Mouse (Mus musculus): ENCODE data around the gene Galnt10. TPM values are rescaled to one million over a fixed set of nuclear protein-coding genes. Genes with fewer than 3 reads are reported as not detected.

Galnt10 gene
- polyA plus RNA-seq, 1 experiment from 2014 or later, result 18.4 TPM

DNA sequence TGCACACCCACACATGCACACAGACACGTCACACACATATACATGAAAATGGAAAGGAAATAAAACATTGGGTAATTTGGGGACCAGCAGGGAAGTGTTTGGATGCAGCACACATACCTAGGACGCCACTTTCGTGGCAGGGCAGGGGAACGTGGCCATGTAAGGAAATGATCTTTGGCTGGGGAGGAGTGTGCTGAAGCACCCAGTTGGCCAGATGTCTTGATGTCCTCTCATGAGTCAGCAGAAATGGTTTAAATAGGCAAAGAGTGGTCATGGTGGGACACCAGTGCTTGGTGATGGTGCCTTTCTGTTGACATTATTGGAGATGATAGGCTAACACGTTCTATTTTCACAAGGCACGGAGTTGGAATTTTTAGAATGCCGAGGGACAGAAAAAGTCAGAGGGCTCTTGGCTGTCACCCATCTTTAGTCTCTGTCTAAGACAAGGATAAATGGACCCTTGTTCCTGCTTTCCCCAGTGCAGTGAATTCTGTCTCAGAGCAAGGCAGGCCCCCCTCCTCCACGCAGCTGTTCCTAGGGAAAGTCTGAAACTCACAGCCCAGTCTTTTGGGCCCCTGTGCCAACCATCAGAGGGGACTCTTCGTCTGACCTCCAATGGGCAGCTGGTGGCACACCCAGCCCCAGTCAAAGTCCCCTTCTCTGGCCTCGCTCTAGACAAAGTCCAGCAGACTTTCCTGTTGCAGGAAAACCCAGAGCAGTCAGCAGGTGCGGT, 56.1 kb downstream of the Galnt10 start:
- no peak for TF ChIP-seq CTCF (IDR thresholded peaks at IDR 0.05; ENCODE audit: low read depth)
- Histone ChIP-seq H3K4me1 (replicated peaks; ENCODE audit: insufficient read depth, low read length) (0 out of 2 replicates have a peak, but pooled peaks cover 9% of the 10 kb centered on the region), H3K27me3 (ENCODE audit: insufficient read depth, low read length) (no peaks in the 10 kb centered on the region), H3K36me3 (ENCODE audit: insufficient read depth, low read length) (no peaks in the 10 kb centered on the region; the same call in 1 of the 2 replicates), H3K9me3 (replicated peaks; ENCODE audit: low read length) (no peaks in the 10 kb centered on the region), H3K4me3 (replicated peaks; ENCODE audit: low read depth, low read length) (no peak overlapping the region), H3K9ac (ENCODE audit: low read depth, low read length) (no peak overlapping the region), H3K4me2 (ENCODE audit: low read length) (no peak overlapping the region), H3K27ac (no peak overlapping the region)
- ATAC-seq (replicated peaks; ENCODE audit: low FRiP score, low read depth) (no peak), DNase-seq (ENCODE audit: low spot score) (peak; percentile 44)
- WGBS, result 64% methylated on average over 11 of the region's 11 CpGs

DNA sequence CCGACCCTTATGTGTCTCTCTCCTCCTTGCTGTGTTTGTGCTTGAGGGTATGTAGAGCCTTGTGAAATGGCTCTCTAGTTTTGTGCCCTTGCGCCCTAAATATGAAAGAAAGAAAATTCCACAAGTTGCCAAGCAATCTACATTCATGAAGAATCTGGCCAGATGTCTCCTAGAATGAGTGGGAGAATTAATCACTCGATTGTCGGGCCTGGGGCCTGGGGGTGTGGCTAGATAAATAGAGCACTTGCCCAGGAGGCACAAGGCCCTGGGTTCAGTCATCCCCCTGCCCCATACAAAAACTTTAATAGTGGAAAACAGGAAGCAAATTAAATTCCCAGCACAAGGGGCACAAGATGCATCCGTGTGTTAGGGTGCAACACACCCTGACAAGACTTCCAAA, 56.7 kb downstream of the Galnt10 start:
- Histone ChIP-seq H3K4me2 (ENCODE audit: low read length) (no peak overlapping the region), H3K9ac (ENCODE audit: low read depth, low read length) (no peak overlapping the region), H3K9me3 (replicated peaks; ENCODE audit: low read length) (no peaks in the 10 kb centered on the region), H3K36me3 (ENCODE audit: insufficient read depth, low read length) (no peaks in the 10 kb centered on the region; the same call in 1 of the 2 replicates), H3K4me1 (replicated peaks; ENCODE audit: insufficient read depth, low read length) (0 out of 2 replicates have a peak, but pooled peaks cover 9% of the 10 kb centered on the region), H3K27me3 (ENCODE audit: insufficient read depth, low read length) (no peaks in the 10 kb centered on the region), H3K27ac (no peak overlapping the region), H3K4me3 (replicated peaks; ENCODE audit: low read depth, low read length) (no peak overlapping the region)
- WGBS, result 54% methylated on average over 5 of the region's 5 CpGs
- no peak for TF ChIP-seq CTCF (IDR thresholded peaks at IDR 0.05; ENCODE audit: low read depth)
- no peak for ATAC-seq (replicated peaks; ENCODE audit: low FRiP score, low read depth)
- DNase-seq (ENCODE audit: low spot score), result no peak

DNA sequence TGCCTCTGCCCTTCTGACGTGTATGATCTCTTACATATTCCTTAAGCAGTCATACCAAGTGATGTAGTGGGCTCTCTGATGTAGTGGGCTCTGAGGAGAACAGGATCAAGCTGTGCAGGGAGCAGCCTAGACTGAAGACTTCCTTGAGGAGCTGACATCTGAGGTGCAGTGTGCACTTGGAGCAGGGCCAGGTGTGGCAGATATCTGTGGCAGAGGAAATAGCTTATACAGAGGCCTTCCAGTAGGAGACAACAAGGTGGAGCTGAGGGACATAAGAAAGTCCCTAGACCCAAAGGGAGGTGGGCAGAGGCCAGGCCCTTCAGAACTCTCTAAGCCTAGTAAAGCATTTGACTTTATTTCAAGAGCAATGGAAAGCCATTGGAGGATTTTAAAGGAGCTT, 61.4 kb downstream of the Galnt10 start:
- no peak for TF ChIP-seq CTCF (IDR thresholded peaks at IDR 0.05; ENCODE audit: low read depth)
- 94% methylated on average over 1 of the region's 1 CpGs for WGBS
- H3K36me3 ChIP-seq (ENCODE audit: insufficient read depth, low read length), result no peaks in the 10 kb centered on the region; the same call in 1 of the 2 replicates
- no peak overlapping the region for H3K4me2 ChIP-seq (ENCODE audit: low read length)
- H3K9me3 ChIP-seq (replicated peaks; ENCODE audit: low read length), result no peaks in the 10 kb centered on the region
- H3K27me3 ChIP-seq (ENCODE audit: insufficient read depth, low read length), result no peaks in the 10 kb centered on the region
- H3K4me3 ChIP-seq (replicated peaks; ENCODE audit: low read depth, low read length), result no peak overlapping the region
- H3K4me1 ChIP-seq (replicated peaks; ENCODE audit: insufficient read depth, low read length), result 0 out of 2 replicates have a peak, but pooled peaks cover 2% of the 10 kb centered on the region
- ATAC-seq (replicated peaks; ENCODE audit: low FRiP score, low read depth) (no peak), DNase-seq (ENCODE audit: low spot score) (no peak)
- H3K9ac ChIP-seq (ENCODE audit: low read depth, low read length), result no peak overlapping the region
- no peak overlapping the region for H3K27ac ChIP-seq

DNA sequence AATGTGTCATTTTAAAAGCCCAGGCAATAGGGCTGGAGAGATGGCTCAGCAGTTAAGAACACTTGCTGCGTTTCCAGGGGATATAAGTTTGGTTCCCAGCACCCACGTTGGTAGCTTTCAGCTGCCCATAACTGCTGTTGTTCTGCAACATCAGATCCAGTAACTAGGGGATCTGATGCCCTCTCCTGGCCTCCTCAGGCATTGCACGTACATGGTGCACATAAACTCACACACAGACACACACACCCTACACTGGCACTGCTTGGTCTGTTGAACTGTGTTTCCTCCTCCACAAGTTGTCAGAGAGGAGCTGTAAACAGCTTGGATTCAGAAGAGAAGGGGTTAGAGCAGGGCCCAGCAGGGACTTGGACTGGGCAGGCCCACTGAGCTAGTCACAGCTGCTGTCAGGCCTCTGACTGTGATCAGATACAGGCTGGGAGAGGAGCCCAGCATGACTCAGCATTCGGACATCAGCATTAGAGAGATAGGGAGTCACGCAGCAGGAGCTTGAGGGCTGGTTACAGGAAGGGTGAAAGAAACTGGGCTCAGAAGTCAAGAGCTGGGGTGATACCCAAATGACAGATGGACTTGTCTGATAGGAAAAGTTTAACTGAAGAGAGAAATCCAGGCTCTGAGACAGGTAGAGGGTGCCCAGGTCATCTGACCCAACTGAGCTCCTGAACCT, 62.0 kb downstream of the Galnt10 start:
- no peak for ATAC-seq (replicated peaks; ENCODE audit: low FRiP score, low read depth)
- H3K27me3 ChIP-seq (ENCODE audit: insufficient read depth, low read length), result no peaks in the 10 kb centered on the region
- H3K4me3 ChIP-seq (replicated peaks; ENCODE audit: low read depth, low read length), result no peak overlapping the region
- H3K9me3 ChIP-seq (replicated peaks; ENCODE audit: low read length), result no peaks in the 10 kb centered on the region
- peak; percentile 38; the same call in 1 of the 2 replicates for TF ChIP-seq CTCF (IDR thresholded peaks at IDR 0.05; ENCODE audit: low read depth)
- WGBS, result 87% methylated on average over 5 of the region's 5 CpGs
- no peak for DNase-seq (ENCODE audit: low spot score)
- no peak overlapping the region for H3K27ac ChIP-seq
- no peaks in the 10 kb centered on the region; the same call in 1 of the 2 replicates for H3K36me3 ChIP-seq (ENCODE audit: insufficient read depth, low read length)
- no peaks in the 10 kb centered on the region for H3K4me1 ChIP-seq (replicated peaks; ENCODE audit: insufficient read depth, low read length)
- H3K4me2 ChIP-seq (ENCODE audit: low read length), result no peak overlapping the region
- H3K9ac ChIP-seq (ENCODE audit: low read depth, low read length), result no peak overlapping the region

DNA sequence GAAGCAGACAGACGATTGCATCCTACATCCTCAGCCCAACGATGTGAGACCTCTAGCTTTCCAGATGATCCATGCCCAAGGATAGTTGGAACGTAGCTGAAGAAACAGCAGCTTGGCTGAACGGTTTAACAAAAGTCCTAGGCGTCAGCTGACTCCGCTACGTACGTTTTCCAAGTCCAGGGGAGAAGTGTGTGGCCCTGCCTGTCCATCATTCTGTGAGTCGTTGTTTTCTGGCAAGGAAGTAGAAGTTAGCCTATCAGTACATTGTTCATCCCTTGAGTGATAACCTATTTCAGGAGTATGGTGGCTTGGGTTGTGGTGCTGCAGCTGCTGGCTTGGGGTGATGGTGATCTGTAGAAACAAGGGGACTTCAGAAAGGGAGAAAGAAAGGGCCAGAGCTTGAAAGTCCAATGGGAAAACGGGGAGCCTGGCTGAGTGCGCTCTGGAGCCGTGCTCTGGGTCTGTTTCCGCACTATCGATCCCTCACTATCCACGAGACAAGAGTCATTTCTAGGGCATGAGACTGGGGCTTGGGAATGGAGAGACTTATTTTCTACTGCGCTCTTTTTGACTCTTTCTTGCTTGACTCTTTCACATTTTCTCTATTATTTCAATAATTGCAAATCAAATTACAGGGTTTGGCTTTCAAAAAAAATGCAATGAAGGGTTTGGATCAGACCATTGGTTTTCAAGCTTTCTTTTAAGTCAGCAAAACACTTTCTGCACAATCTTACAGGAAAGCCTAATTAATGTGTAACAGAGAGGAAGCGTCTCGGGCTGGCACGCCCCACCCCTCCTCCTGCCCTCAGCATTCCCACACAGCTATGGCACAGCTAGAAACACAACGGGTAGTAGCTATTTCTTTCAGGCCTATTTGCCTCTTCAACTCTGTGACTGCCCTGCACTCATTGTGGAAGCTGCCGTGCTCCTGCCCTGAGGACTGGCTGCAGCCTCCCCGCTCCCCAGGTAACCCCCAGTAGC, 63.2 kb downstream of the Galnt10 start:
- ATAC-seq (replicated peaks; ENCODE audit: low FRiP score, low read depth), result 0 out of 2 replicates have a peak, but pooled peaks have one; percentile 43
- H3K4me1 ChIP-seq (replicated peaks; ENCODE audit: insufficient read depth, low read length), result no peaks in the 10 kb centered on the region
- H3K36me3 ChIP-seq (ENCODE audit: insufficient read depth, low read length), result no peaks in the 10 kb centered on the region; the same call in 1 of the 2 replicates
- H3K9me3 ChIP-seq (replicated peaks; ENCODE audit: low read length), result no peaks in the 10 kb centered on the region
- peak; percentile 38 for DNase-seq (ENCODE audit: low spot score)
- H3K9ac ChIP-seq (ENCODE audit: low read depth, low read length), result no peak overlapping the region
- no peak overlapping the region for H3K4me2 ChIP-seq (ENCODE audit: low read length)
- no peak for TF ChIP-seq CTCF (IDR thresholded peaks at IDR 0.05; ENCODE audit: low read depth)
- no peaks in the 10 kb centered on the region for H3K27me3 ChIP-seq (ENCODE audit: insufficient read depth, low read length)
- no peak overlapping the region for H3K27ac ChIP-seq
- H3K4me3 ChIP-seq (replicated peaks; ENCODE audit: low read depth, low read length), result no peak overlapping the region
- WGBS, result 52% methylated on average over 22 of the region's 22 CpGs

DNA sequence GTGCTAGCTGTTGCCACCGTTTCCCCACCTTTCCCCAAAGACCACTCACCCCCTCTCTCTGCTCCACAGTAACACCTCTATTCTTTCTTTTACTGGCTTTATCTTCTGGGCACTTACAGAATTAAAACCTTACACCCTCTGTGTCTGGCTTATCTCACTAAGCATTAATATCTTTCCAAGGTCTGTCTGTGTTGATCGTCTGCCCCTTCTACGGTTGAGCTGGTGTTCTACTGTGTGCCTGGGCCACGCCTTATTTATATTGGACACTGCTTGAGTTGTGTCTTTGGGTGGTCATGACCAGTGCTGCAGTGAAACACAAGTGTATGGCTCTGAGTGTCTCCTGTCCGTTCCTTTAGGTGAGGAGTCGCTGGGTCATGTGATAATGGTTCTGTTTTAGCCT, 68.7 kb downstream of the Galnt10 start:
- H3K9ac ChIP-seq (ENCODE audit: low read depth, low read length), result no peak overlapping the region
- no peak for TF ChIP-seq CTCF (IDR thresholded peaks at IDR 0.05; ENCODE audit: low read depth)
- H3K4me2 ChIP-seq (ENCODE audit: low read length), result no peak overlapping the region
- no peaks in the 10 kb centered on the region for H3K27me3 ChIP-seq (ENCODE audit: insufficient read depth, low read length)
- no peaks in the 10 kb centered on the region for H3K9me3 ChIP-seq (replicated peaks; ENCODE audit: low read length)
- no peak overlapping the region for H3K4me3 ChIP-seq (replicated peaks; ENCODE audit: low read depth, low read length)
- H3K36me3 ChIP-seq (ENCODE audit: insufficient read depth, low read length), result no peaks in the 10 kb centered on the region
- 83% methylated on average over 6 of the region's 6 CpGs for WGBS
- DNase-seq (ENCODE audit: low spot score) (no peak), ATAC-seq (replicated peaks; ENCODE audit: low FRiP score, low read depth) (no peak)
- H3K27ac ChIP-seq, result no peak overlapping the region
- H3K4me1 ChIP-seq (replicated peaks; ENCODE audit: insufficient read depth, low read length), result no peaks in the 10 kb centered on the region
